Mouse (Mus musculus) layer of hippocampus, postnatal 36 days (tissue): ENCODE data around the gene Fabp2. TPM values are rescaled to one million over a fixed set of nuclear protein-coding genes. Genes with fewer than 3 reads are reported as not detected.
"Not testable (repeated sequence)": the region's sequence is repeated elsewhere in the genome, so short reads cannot be mapped to it uniquely, and the experiment has no call there.

ENCODE experiments used
- DNase-seq, 2 experiments: peaks; one replicate each; pipeline ENCODE4 v3.0.0; 2022
- total RNA-seq, 2 experiments: library from RNA; stranded (reverse); gene quantifications; 2 replicates each; pipeline ENCODE4 v1.2.3; 2021

Fabp2 gene
- total RNA-seq, 2 experiments from 2014 or later, result not detected

DNA sequence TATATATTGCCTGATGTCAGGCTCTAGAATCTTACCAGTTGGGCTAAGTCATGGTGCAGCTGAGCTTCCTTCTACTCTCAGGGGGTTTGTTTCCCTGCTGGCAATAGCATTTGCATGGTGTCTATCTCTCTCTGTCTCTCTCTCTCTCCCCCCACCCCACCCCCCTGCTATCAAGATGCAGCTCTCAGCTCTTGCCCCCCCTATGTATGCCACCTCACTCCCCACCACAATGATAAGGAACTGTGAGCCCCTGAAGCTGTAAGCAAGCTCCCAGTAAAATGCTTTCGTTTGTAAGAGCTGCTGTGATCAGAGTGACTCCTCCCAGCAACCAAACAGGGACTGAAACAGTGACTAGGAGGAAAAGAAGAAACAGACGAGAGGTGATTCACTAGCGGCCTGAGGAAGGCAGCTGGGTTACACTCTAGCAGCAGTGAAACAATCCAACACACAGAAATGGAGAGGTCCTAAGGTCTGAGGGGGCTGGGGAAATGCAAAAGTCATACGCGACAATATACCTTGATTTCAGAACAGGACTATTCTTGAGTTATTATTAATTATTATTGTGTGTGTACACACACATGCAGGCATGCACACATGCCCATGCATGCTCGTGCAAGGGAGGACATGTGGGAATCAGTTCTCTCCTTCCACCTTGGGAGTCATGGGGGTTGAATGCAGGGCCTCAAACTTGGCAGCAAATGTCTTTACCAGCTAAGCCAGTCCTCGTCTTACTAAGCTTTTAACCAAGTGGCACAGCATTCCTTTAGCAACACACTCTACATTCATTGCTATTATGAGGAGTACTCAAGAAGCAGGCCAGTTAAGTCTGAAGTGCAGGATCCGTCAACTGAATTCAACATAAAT is 25.9 kb downstream of the Fabp2 start:
- DNase-seq, result no peak

- DNase-seq, result no peak
Measured at GRCm38 (mm10) chr3:122921676-122922527, 27.0 kb downstream of the Fabp2 start.

DNA sequence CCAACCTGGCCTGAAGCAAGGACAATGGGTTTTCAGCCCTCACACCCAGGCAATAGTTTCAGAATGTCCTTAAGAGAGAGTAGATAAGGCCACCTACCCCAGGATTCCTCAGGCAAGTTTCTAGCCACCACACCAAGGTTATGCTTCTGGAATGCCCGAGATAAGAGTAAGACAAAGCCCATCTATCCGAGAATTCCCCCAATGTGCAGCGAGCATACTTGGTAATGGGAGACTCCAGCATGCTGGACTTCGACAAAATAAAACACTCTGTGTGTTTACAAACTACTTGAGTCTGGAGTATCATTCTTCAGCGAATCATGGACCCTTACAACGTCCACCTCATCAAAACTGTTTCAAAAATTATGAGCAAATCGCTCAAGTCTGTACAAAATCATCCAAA is 28.3 kb downstream of the Fabp2 start:
- no peak for DNase-seq

DNA sequence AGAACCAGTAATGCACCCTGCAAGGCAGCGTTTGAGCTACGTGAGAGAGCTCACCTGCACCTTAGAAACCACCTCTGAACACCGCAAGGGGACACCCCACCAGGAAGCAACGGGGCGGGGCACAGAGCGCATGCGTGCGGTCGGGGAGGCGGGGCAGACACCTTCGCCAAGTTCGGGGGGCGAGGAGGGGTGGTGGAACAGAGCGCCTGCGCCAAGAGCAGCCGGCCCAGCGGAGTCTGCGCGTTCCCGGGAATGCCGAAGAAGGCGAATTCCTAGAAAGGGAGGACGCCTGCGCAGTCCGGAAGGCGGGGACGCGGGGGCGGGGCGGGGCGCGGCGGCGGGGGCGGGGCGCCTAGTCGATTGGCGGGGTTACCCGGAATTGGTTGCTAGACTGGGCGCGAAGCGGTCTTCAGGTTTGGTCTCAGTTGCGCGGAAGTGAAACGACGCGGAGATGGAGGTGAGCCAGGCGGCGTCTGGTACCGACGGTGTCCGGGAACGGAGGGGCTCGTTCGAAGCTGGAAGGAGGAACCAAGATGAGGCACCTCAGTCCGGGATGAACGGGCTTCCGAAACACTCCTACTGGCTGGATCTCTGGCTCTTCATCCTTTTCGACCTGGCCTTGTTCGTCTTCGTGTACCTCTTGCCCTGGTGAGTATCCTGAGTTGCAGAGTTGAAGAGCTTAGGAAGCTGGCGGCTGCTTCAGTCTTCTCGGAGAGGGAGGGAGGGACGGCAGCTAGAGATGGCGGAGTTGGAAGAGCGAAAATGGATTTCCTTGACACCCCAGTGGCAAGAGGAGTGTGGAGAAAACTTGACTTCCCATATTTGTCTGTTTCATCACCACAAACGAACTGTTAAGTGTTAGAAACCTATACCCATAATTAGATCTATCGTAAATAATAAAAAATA is 29.4 kb downstream of the Fabp2 start, which contains the start of gene 1810037I17Rik:
Gene 1810037I17Rik, plus strand, starts transcription at position 195 of the 906 bp plus-strand sequence.
- peak; percentile 96 for DNase-seq

- DNase-seq, result no peak
Measured at GRCm38 (mm10) chr3:122929723-122930122, 34.9 kb downstream of the Fabp2 start.

GRCm38 (mm10) chr3:122932466-122932865 is 37.6 kb downstream of the Fabp2 start:
- DNase-seq, result no peak

GRCm38 (mm10) chr3:122937176-122937575 is 42.3 kb downstream of the Fabp2 start:
- DNase-seq, result not testable (repeated sequence)

DNA sequence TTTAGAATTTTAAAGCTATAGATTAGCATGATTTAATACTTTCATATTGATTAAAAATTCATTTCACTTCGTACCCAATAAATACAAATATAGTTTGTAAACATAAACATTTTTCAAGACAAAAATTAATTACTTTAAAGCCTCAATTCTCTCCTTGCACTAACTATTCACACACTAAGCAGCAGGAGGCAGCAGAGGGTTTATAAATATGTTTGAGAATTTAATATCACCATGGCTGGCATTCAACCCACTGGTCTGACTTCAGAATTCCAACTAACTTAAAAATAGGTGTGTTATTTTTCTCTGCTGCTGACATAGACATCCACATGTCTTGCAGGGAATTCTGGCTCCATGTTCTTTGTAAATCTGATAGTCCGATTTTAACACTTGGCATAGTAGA is 44.3 kb downstream of the Fabp2 start:
- no peak for DNase-seq

- no peak for DNase-seq
Measured at GRCm38 (mm10) chr3:122943387-122943890, 48.6 kb downstream of the Fabp2 start.

Other genes with a start within 250 kb of the Fabp2 start
- 1 to 10 TPM; 9.1 to 9.6 TPM for gene Pde5a, start 166.1 kb upstream of the Fabp2 start, total RNA-seq
- gene Gm10959, start 24.3 kb downstream of the Fabp2 start, total RNA-seq, result not detected
- gene 1810037I17Rik, start 29.1 kb downstream of the Fabp2 start, total RNA-seq, result 10 to 100 TPM; 46.7 to 62.4 TPM
- gene Usp53, start 89.4 kb downstream of the Fabp2 start, total RNA-seq, result 10 to 100 TPM; 25.3 to 27.5 TPM
- under 1 TPM; 0.76 to 0.77 TPM for gene Myoz2, start 139.9 kb downstream of the Fabp2 start, total RNA-seq